Mouse (Mus musculus) lung, postnatal 10 days (tissue): ENCODE results near the gene Mcm7.
A peak's percentile ranks its signal among the peaks of the same experiment; 100 is the strongest.

Experiments used
- DNase-seq: peaks from one replicate; pipeline ENCODE4 v3.0.0; 2021

The Mcm7 gene

DNA sequence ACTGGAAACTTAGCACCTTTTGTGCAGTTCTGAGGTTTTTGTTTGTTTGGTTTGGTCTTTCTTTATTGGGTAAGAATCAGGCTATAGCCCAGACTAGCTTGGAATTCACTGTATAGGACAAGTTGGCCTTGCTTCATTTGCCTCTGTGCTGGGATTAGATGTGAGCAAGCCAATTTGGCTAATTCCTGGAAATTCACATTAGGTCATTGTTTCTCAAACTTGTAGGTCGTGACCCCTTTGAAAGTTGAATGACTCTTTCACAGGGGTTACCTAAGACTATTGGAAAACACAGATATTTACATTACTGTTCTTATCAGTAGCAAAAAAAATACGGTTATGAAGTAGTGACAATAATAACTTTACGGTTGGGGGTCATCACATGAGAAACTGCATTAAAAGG lies 17.8 kb downstream of the Mcm7 start:
- DNase-seq: no peak

DNA sequence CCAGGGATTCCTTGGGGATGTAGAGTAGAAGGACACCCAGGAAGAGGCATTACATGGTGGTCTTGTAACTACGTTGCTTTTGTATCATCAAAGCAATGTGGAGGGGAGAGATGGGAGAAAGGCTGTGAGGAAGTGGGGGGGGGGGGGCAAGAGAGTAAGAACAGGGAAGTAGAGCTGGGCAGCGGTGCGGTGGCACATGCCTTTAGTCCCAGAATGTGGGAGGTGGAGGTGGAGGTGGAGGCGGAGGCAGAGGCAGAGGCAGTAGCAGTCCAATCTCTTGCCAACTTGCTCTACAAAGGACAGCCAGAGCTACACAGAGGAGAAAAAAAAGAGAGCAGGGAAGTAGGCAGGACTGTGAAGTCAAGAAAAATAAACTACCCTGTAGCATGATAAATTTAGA lies 33.6 kb downstream of the Mcm7 start:
- DNase-seq: no peak

DNA sequence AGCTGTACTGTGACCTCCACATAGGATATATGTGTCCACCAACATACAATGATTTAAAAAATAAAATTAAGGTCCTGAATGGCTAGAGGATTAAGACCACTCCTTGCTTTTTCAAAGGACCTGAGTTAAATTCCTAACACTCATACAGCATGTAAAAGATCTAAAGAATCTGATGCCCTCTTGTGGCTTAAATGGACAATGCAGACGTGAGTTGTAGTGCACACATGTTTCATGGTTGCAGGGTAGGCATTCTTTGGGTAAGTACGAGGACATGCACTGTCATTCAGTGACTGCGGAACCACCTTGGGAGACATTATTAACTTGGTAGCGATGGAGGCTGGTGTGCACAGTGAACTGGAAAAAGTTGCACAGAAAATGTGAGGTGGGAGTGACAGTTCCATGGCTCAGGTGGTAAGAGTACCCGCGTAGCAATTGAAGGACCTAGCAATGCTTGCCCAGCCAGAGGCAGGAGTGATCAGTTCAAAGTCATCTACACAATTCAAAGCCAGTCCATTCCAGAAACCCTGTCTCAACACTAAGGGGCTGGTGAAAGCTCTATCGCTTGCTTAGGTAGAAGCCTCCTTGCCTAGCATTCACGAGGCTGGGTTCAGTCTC lies 34.2 kb downstream of the Mcm7 start:
- DNase-seq: peak; percentile 67

DNA sequence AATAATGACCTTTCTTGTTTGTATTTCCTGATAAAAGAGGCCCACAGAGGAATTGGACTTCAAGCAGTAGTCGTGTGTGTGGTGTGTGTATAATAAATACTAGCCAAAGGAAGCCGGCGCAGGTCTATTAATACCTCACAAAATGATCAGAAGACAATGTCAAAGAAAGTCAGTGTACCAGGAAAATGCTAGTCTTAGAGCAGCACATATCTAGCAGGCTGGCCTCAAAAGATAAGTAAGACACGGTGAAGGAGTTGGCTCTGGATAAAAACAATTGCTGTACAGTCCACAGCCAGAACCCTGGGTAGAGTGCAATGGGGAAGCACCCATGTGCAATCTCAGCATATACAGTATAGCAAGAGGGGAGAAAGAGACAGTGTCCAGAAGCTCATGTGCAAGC lies 35.0 kb downstream of the Mcm7 start:
- no peak for DNase-seq

- DNase-seq: no peak
Measured at GRCm38 (mm10) chr5:138132425-138133064, 39.7 kb downstream of the Mcm7 start.

- DNase-seq: no peak
Measured at GRCm38 (mm10) chr5:138118041-138118440, 54.2 kb downstream of the Mcm7 start.

DNA sequence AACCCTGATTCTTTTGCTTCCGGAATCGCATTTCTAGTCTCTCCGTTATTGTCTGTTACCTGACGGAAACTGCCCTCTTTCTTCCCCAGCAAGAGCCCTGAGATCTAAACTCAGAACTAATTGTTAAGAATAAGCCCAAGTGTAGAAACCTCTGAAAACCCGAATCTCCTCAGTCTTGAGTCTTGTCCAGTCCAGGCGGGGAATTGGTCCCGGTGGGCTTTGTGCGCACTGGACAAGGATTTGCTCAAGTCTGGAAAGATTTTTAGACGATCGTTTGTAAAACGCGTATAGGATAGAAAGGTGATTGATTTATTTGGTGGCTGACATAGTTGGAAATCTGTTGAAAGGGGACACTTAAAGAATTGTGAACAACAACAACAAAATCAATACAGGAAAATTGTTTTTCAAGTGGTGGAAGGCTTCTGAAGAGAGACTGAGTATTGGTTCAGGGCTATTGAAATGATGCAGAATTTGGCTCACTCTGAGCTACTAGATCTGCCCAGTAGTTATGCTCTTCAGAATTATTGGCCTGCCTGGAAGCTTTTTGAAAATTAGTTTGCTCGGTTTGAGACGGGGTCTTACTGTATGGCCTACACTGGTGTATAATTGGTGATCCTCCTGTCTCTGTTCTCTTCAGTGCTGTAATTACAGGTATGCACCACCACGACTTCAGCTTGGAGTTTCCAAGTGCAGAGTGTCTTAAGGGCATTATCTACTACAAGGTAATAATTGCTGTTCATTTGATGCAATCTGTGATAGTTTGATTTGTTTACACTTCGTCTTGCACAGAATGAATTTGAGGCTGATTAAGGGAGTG lies 54.8 kb downstream of the Mcm7 start:
- no peak for DNase-seq

DNA sequence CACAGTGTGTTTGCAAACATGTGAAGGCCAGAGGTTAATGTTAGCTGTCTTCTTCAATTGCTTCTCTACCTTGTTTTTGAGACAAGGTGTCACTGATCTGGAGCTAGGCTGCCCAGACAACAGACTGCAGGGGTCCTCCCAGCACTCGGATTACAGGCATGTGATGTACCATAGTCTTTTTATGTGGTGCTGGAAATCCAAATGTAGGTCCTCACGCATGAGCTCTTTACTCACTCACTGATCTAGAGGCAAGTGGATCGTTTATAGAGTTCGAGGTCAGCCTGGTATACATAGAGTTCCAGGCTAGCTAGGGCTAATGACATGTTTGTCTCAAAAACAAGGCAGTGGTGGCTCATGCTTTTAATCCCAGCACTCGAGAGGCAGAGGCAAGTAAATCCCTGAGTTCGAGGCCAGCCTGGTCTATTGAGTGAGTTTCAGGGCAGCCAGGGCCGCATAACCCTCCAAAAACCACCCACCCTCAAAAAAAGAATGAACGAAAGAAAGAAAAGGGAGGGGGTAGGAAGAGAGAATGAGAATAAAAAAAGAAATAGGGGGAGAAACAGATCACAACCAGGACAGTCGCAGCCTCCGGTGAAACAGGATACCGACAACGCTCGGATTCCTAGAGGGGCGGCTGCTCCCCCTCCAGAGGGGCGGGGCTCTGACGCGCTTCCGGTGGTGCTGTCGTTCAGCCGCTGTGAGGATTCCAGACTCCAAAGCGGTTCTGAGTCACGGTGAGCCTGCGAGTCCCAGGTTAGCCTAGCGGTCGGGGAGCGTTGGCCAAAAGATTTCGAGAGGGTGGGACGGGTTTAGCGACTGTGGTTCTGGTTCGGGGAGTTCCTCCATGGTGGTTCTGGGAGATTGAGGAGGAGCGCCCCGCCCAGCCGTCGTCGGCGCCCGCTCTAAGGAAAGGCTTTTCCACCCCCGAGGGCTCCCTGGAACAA lies 55.7 kb downstream of the Mcm7 start, which contains the start of gene Zscan21:
TSS of gene Zscan21 (plus strand) at position 649 of the 944 bp plus-strand sequence.
- DNase-seq: peak; percentile 94
